Mouse (Mus musculus): ENCODE measurements around the gene Cbfa2t2.

Gene Cbfa2t2

GRCm38 (mm10) chr2:154569071-154569748 is 132.9 kb downstream of the Cbfa2t2 start:
- peak; percentile 83 for DNase-seq (ENCODE audit: low spot score)

GRCm38 (mm10) chr2:154569836-154570286 is 133.6 kb downstream of the Cbfa2t2 start, which contains the start of gene E2f1:
E2f1 (minus strand) TSS chr2:154569892.
- peak; percentile 99 for DNase-seq (ENCODE audit: low spot score)

GRCm38 (mm10) chr2:154570666-154571065 is 134.4 kb downstream of the Cbfa2t2 start:
- no peak for DNase-seq (ENCODE audit: low spot score)

- DNase-seq (ENCODE audit: low spot score): no peak
Observed at GRCm38 (mm10) chr2:154571266-154571665, 135.0 kb downstream of the Cbfa2t2 start.

- no peak for DNase-seq (ENCODE audit: low spot score)
Observed at GRCm38 (mm10) chr2:154571976-154572375, 135.7 kb downstream of the Cbfa2t2 start.

- no peak for DNase-seq (ENCODE audit: low spot score)
Observed at GRCm38 (mm10) chr2:154572996-154573395, 136.7 kb downstream of the Cbfa2t2 start.

- DNase-seq (ENCODE audit: low spot score): no peak
Observed at GRCm38 (mm10) chr2:154574271-154574670, 138.0 kb downstream of the Cbfa2t2 start.

- no peak for DNase-seq (ENCODE audit: low spot score)
Observed at GRCm38 (mm10) chr2:154576876-154577743, 140.8 kb downstream of the Cbfa2t2 start.

GRCm38 (mm10) chr2:154577744-154578067 is 141.4 kb downstream of the Cbfa2t2 start:
- DNase-seq (ENCODE audit: low spot score): no peak

- DNase-seq (ENCODE audit: low spot score): no peak
Observed at GRCm38 (mm10) chr2:154580586-154580985, 144.3 kb downstream of the Cbfa2t2 start.

GRCm38 (mm10) chr2:154581421-154581820 is 145.1 kb downstream of the Cbfa2t2 start:
- no peak for DNase-seq (ENCODE audit: low spot score)

GRCm38 (mm10) chr2:154583906-154584872 is 147.9 kb downstream of the Cbfa2t2 start:
- DNase-seq (ENCODE audit: low spot score): no peak

GRCm38 (mm10) chr2:154584931-154585601 is 148.8 kb downstream of the Cbfa2t2 start:
- no peak for DNase-seq (ENCODE audit: low spot score)

- no peak for DNase-seq (ENCODE audit: low spot score)
Observed at GRCm38 (mm10) chr2:154586405-154586804, 150.1 kb downstream of the Cbfa2t2 start.

Measured in yolk sac, embryonic 10.5 days (tissue).